Comparison of ENCODE assay signal across 9 mouse cellular contexts in genomic region chr4:126226640-126227039, GRCm38 (mm10). TPM values are rescaled to one million over a fixed set of nuclear protein-coding genes. Genes with fewer than 3 reads are reported as not detected.
DNase-seq lines count a peak whose midpoint lies in the region; ATAC-seq lines count a peak whose summit lies in the region.
"Had no signal": no experiment of that assay in that cellular context is flagged by ENCODE, and none has a peak within 500 bp of the region (broad histone marks: within the 10 kb centered on the region; RNA-seq: fewer than 3 reads in every experiment).

No protein-coding gene starts in this region.

- H3K4me1 ChIP-seq in forebrain, embryonic 12.5 days, result peaks cover 10% of the 10 kb centered on the region
- peaks cover 19% of the 10 kb centered on the region for H3K4me1 ChIP-seq in forebrain, embryonic 10.5 days
- H3K4me1 ChIP-seq in limb, embryonic 11.5 days (ENCODE audit: control insufficient read depth, insufficient read depth, low read length), result peaks cover 2% of the 10 kb centered on the region; the same call in 1 of the 2 replicates
- peaks cover 28% of the 10 kb centered on the region for H3K4me1 ChIP-seq in limb, embryonic 10.5 days
- H3K4me1 ChIP-seq in hindbrain, embryonic 15.5 days (replicated peaks), result peaks cover 8% of the 10 kb centered on the region
- no peaks in the 10 kb centered on the region for H3K4me1 ChIP-seq in neural tube, embryonic 14.5 days (ENCODE audit: control insufficient read depth, insufficient read depth, low read length)

- H3K9ac ChIP-seq in forebrain, embryonic 12.5 days, result no peak overlapping the region
- no peak overlapping the region for H3K9ac ChIP-seq in limb, embryonic 11.5 days (ENCODE audit: low read length)
- H3K9ac ChIP-seq in hindbrain, embryonic 15.5 days, result 0 out of 2 replicates have a peak overlapping the region, but pooled peaks have one; percentile 10
- H3K9ac ChIP-seq in neural tube, embryonic 14.5 days (replicated peaks; ENCODE audit: low read depth, low read length), result no peak overlapping the region
- H3K9ac ChIP-seq: limb, embryonic 12.5 days had no signal

- H3K27ac ChIP-seq in forebrain, embryonic 12.5 days, result no peak overlapping the region
- H3K27ac ChIP-seq in forebrain, embryonic 10.5 days, result no peak overlapping the region
- H3K27ac ChIP-seq in limb, embryonic 11.5 days (replicated peaks; ENCODE audit: low read depth, low read length), result no peak overlapping the region
- no peak overlapping the region for H3K27ac ChIP-seq in limb, embryonic 10.5 days
- 0 out of 2 replicates have a peak overlapping the region, but pooled peaks have one; percentile 21 for H3K27ac ChIP-seq in hindbrain, embryonic 15.5 days (replicated peaks)
- H3K27ac ChIP-seq in neural tube, embryonic 14.5 days (ENCODE audit: low read depth, low read length), result no peak overlapping the region

- no peaks in the 10 kb centered on the region for H3K9me3 ChIP-seq in forebrain, embryonic 12.5 days
- H3K9me3 ChIP-seq in forebrain, embryonic 10.5 days, result no peaks in the 10 kb centered on the region
- no peaks in the 10 kb centered on the region for H3K9me3 ChIP-seq in limb, embryonic 11.5 days (ENCODE audit: control insufficient read depth, low read length)
- no peaks in the 10 kb centered on the region for H3K9me3 ChIP-seq in limb, embryonic 10.5 days (replicated peaks)
- H3K9me3 ChIP-seq in hindbrain, embryonic 15.5 days, result no peaks in the 10 kb centered on the region
- no peaks in the 10 kb centered on the region for H3K9me3 ChIP-seq in neural tube, embryonic 14.5 days (ENCODE audit: control insufficient read depth, low read length)
- H3K9me3 ChIP-seq: limb, embryonic 12.5 days had no signal

- H3K36me3 ChIP-seq in forebrain, embryonic 12.5 days (replicated peaks), result peaks cover 19% of the 10 kb centered on the region
- H3K36me3 ChIP-seq in forebrain, embryonic 10.5 days (replicated peaks), result peaks cover 20% of the 10 kb centered on the region
- H3K36me3 ChIP-seq in limb, embryonic 11.5 days (ENCODE audit: control insufficient read depth, insufficient read depth, low read length), result peaks cover 2% of the 10 kb centered on the region; the same call in 1 of the 2 replicates
- H3K36me3 ChIP-seq in limb, embryonic 10.5 days, result peaks cover 19% of the 10 kb centered on the region
- H3K36me3 ChIP-seq in hindbrain, embryonic 15.5 days, result peaks cover 13% of the 10 kb centered on the region
- peaks cover 13% of the 10 kb centered on the region for H3K36me3 ChIP-seq in neural tube, embryonic 14.5 days (ENCODE audit: control insufficient read depth, insufficient read depth, low read length)

- no peak overlapping the region for H3K4me2 ChIP-seq in forebrain, embryonic 12.5 days
- no peak overlapping the region for H3K4me2 ChIP-seq in limb, embryonic 11.5 days (ENCODE audit: low read depth, severe bottlenecking)
- H3K4me2 ChIP-seq in hindbrain, embryonic 15.5 days, result peak overlapping the region; percentile 55; the same call in 1 of the 2 replicates
- no peak overlapping the region; the same call in 1 of the 2 replicates for H3K4me2 ChIP-seq in neural tube, embryonic 14.5 days (ENCODE audit: low read depth, low read length)

- H3K4me3 ChIP-seq in forebrain, embryonic 12.5 days (replicated peaks), result no peak overlapping the region
- H3K4me3 ChIP-seq in forebrain, embryonic 10.5 days, result no peak overlapping the region
- no peak overlapping the region for H3K4me3 ChIP-seq in limb, embryonic 11.5 days (ENCODE audit: low read depth, low read length)
- H3K4me3 ChIP-seq in limb, embryonic 10.5 days, result no peak overlapping the region
- H3K4me3 ChIP-seq in hindbrain, embryonic 15.5 days, result no peak overlapping the region
- no peak overlapping the region for H3K4me3 ChIP-seq in neural tube, embryonic 14.5 days (ENCODE audit: low read depth, low read length)

- 0 out of 2 replicates have a peak, but pooled peaks cover 9% of the 10 kb centered on the region for H3K27me3 ChIP-seq in forebrain, embryonic 12.5 days
- H3K27me3 ChIP-seq in forebrain, embryonic 10.5 days (ENCODE audit: poor library complexity, severe bottlenecking), result no peaks in the 10 kb centered on the region
- no peaks in the 10 kb centered on the region for H3K27me3 ChIP-seq in limb, embryonic 11.5 days (ENCODE audit: control insufficient read depth, insufficient read depth, low read length)
- no peaks in the 10 kb centered on the region for H3K27me3 ChIP-seq in limb, embryonic 10.5 days (ENCODE audit: low read depth, poor library complexity, severe bottlenecking)
- H3K27me3 ChIP-seq in hindbrain, embryonic 15.5 days, result no peaks in the 10 kb centered on the region
- H3K27me3 ChIP-seq in neural tube, embryonic 14.5 days (ENCODE audit: control insufficient read depth, insufficient read depth, low read length), result no peaks in the 10 kb centered on the region
- H3K27me3 ChIP-seq: limb, embryonic 12.5 days had no signal

- ATAC-seq in forebrain, embryonic 12.5 days (ENCODE audit: low FRiP score), result peak; percentile 6; the same call in 1 of the 2 replicates
- ATAC-seq in limb, embryonic 11.5 days (ENCODE audit: insufficient number of reproducible peaks, low FRiP score, low TSS enrichment, low read depth), result peak; percentile 24; the same call in 1 of the 2 replicates
- ATAC-seq in hindbrain, embryonic 15.5 days (ENCODE audit: low FRiP score, low read depth), result no peak
- ATAC-seq in neural tube, embryonic 14.5 days (ENCODE audit: low read depth), result 0 out of 2 replicates have a peak, but pooled peaks have one; percentile 12
- no peak; the same call in 1 of the 2 replicates for ATAC-seq in monocyte, adult 5-6 weeks (replicated peaks; ENCODE audit: insufficient number of reproducible peaks, low FRiP score, low TSS enrichment, poor library complexity, severe bottlenecking)

- 56% methylated on average over 12 of the region's 12 CpGs for WGBS in forebrain, embryonic 12.5 days
- WGBS in forebrain, embryonic 10.5 days, result 60% methylated on average over 12 of the region's 12 CpGs
- 60% methylated on average over 12 of the region's 12 CpGs for WGBS in limb, embryonic 11.5 days
- WGBS in limb, embryonic 10.5 days, result 57% methylated on average over 12 of the region's 12 CpGs
- WGBS in hindbrain, embryonic 15.5 days, result 55% methylated on average over 12 of the region's 12 CpGs
- whole genome bisulfite sequencing in neural tube, embryonic 14.5 days, result 52% methylated on average over 12 of the region's 12 CpGs

- DNase-seq in forebrain, embryonic 10.5 days (ENCODE audit: extremely low spot score, low spot score), result no peak
- no peak for DNase-seq in limb, embryonic 11.5 days (ENCODE audit: low spot score)
- no peak for DNase-seq in limb, embryonic 10.5 days (ENCODE audit: low spot score)
- no peak for DNase-seq in embryo, embryonic 11 days

RNA-seq across cellular contexts. Expression of gene Thrap3, which starts 24.1 kb away (rescaled TPM):
- 284 and 305 TPM in 2 replicates for polyA plus RNA-seq in forebrain, embryonic 12.5 days (2016; fragmentation: Nextera tagmentation; extraction: Ambion mirVana)
- 251 and 256 TPM in 2 replicates for polyA plus RNA-seq in forebrain, embryonic 10.5 days (2016; fragmentation: Nextera tagmentation; extraction: Ambion mirVana)
- 247 and 264 TPM in 2 replicates for polyA plus RNA-seq in limb, embryonic 11.5 days (2014; fragmentation: Nextera tagmentation; extraction: Ambion mirVana)
- polyA plus RNA-seq in limb, embryonic 10.5 days (2016; fragmentation: Nextera tagmentation; extraction: Ambion mirVana), result 263 and 287 TPM in 2 replicates
- 130 and 141 TPM in 2 replicates for polyA plus RNA-seq in hindbrain, embryonic 15.5 days (2015; fragmentation: Nextera tagmentation; extraction: Ambion mirVana)
- polyA plus RNA-seq in neural tube, embryonic 14.5 days (2014; fragmentation: Nextera tagmentation; extraction: Ambion mirVana), result 128 and 138 TPM in 2 replicates
- total RNA-seq in monocyte, adult 5-6 weeks (2017), result 431 to 662 TPM (median 493 TPM) in 3 replicates

RNA-seq across cellular contexts. Expression of gene Map7d1, which starts 29.5 kb away (rescaled TPM):
- polyA plus RNA-seq in forebrain, embryonic 12.5 days (2016; fragmentation: Nextera tagmentation; extraction: Ambion mirVana), result 104 and 105 TPM in 2 replicates
- polyA plus RNA-seq in forebrain, embryonic 10.5 days (2016; fragmentation: Nextera tagmentation; extraction: Ambion mirVana), result 45.6 and 47.1 TPM in 2 replicates
- polyA plus RNA-seq in limb, embryonic 11.5 days (2014; fragmentation: Nextera tagmentation; extraction: Ambion mirVana), result 54.6 and 61.2 TPM in 2 replicates
- 56.2 and 63.2 TPM in 2 replicates for polyA plus RNA-seq in limb, embryonic 10.5 days (2016; fragmentation: Nextera tagmentation; extraction: Ambion mirVana)
- 82.9 and 97.5 TPM in 2 replicates for polyA plus RNA-seq in hindbrain, embryonic 15.5 days (2015; fragmentation: Nextera tagmentation; extraction: Ambion mirVana)
- 69.6 and 79.7 TPM in 2 replicates for polyA plus RNA-seq in neural tube, embryonic 14.5 days (2014; fragmentation: Nextera tagmentation; extraction: Ambion mirVana)
- total RNA-seq in monocyte, adult 5-6 weeks (2017), result 103 to 151 TPM (median 107 TPM) in 3 replicates

RNA-seq across cellular contexts. Expression of gene Trappc3, which starts 35.5 kb away (rescaled TPM):
- 104 and 108 TPM in 2 replicates for polyA plus RNA-seq in forebrain, embryonic 12.5 days (2016; fragmentation: Nextera tagmentation; extraction: Ambion mirVana)
- 84.8 and 86.8 TPM in 2 replicates for polyA plus RNA-seq in forebrain, embryonic 10.5 days (2016; fragmentation: Nextera tagmentation; extraction: Ambion mirVana)
- 25.0 and 32.2 TPM in 2 replicates for polyA plus RNA-seq in limb, embryonic 11.5 days (2014; fragmentation: Nextera tagmentation; extraction: Ambion mirVana)
- polyA plus RNA-seq in limb, embryonic 10.5 days (2016; fragmentation: Nextera tagmentation; extraction: Ambion mirVana), result 83.1 and 95.3 TPM in 2 replicates
- 172 and 180 TPM in 2 replicates for polyA plus RNA-seq in hindbrain, embryonic 15.5 days (2015; fragmentation: Nextera tagmentation; extraction: Ambion mirVana)
- polyA plus RNA-seq in neural tube, embryonic 14.5 days (2014; fragmentation: Nextera tagmentation; extraction: Ambion mirVana), result 32.9 and 68.5 TPM in 2 replicates
- 46.3 to 53.6 TPM (median 51.4 TPM) in 3 replicates for total RNA-seq in monocyte, adult 5-6 weeks (2017)

RNA-seq across cellular contexts. Expression of gene Col8a2, which starts 60.0 kb away (rescaled TPM):
- polyA plus RNA-seq in forebrain, embryonic 12.5 days (2016; fragmentation: Nextera tagmentation; extraction: Ambion mirVana), result 16.0 and 22.6 TPM in 2 replicates
- 5.9 and 6.8 TPM in 2 replicates for polyA plus RNA-seq in forebrain, embryonic 10.5 days (2016; fragmentation: Nextera tagmentation; extraction: Ambion mirVana)
- polyA plus RNA-seq in limb, embryonic 11.5 days (2014; fragmentation: Nextera tagmentation; extraction: Ambion mirVana), result 1.4 and 1.5 TPM in 2 replicates
- polyA plus RNA-seq in limb, embryonic 10.5 days (2016; fragmentation: Nextera tagmentation; extraction: Ambion mirVana), result 0.65 and 1.4 TPM in 2 replicates
- 6.9 and 8.1 TPM in 2 replicates for polyA plus RNA-seq in hindbrain, embryonic 15.5 days (2015; fragmentation: Nextera tagmentation; extraction: Ambion mirVana)
- polyA plus RNA-seq in neural tube, embryonic 14.5 days (2014; fragmentation: Nextera tagmentation; extraction: Ambion mirVana), result 1.3 and 6.1 TPM in 2 replicates
- total RNA-seq in monocyte, adult 5-6 weeks (2017), result 1.5 to 3.7 TPM (median 1.8 TPM) in 3 replicates

Comparison
In these comparisons a context has a peak if more than half of its experiments do, and no peak if none do; other contexts are left out.
1. ATAC-seq: peak in forebrain, embryonic 12.5 days (single experiment), limb, embryonic 11.5 days (single experiment) and neural tube, embryonic 14.5 days (single experiment); none in hindbrain, embryonic 15.5 days (single experiment) and monocyte, adult 5-6 weeks (single experiment).